ENCODE assay signal across 24 mouse cellular contexts in genomic region chr15:99262702-99263101, GRCm38 (mm10). TPM values are rescaled to one million over a fixed set of nuclear protein-coding genes. Genes with fewer than 3 reads are reported as not detected.
A peak's percentile ranks its signal among the peaks of the same experiment; 100 is the strongest.
DNase-seq lines count a peak whose midpoint lies in the region; ATAC-seq lines count a peak whose summit lies in the region.
"Had no signal": no experiment of that assay in that cellular context is flagged by ENCODE, and none has a peak within 500 bp of the region (broad histone marks: within the 10 kb centered on the region; RNA-seq: fewer than 3 reads in every experiment).

No protein-coding gene starts in this region.

- 0 out of 2 replicates have a peak, but pooled peaks have one; percentile 18 for ATAC-seq in frontal cortex, adult (ENCODE audit: low TSS enrichment)
- ATAC-seq in heart, embryonic 16.5 days (replicated peaks; ENCODE audit: extremely low read depth, insufficient read depth, low FRiP score): no peak
- ATAC-seq in heart, embryonic 11.5 days (replicated peaks; ENCODE audit: insufficient number of reproducible peaks, low FRiP score, low TSS enrichment): no peak
- no peak for ATAC-seq in neural tube, embryonic 15.5 days (ENCODE audit: low FRiP score)
- ATAC-seq: CD4-positive, CD25-positive, alpha-beta regulatory T cell, adult 4 months; forebrain, embryonic 16.5 days; intestine, embryonic 15.5 days had no signal

- peak overlapping the region; percentile 42; the same call in 1 of the 2 replicates for H3K27ac ChIP-seq in heart, embryonic 16.5 days (ENCODE audit: low read length)
- H3K27ac ChIP-seq in heart, embryonic 11.5 days (ENCODE audit: low read depth, low read length): no peak overlapping the region
- H3K27ac ChIP-seq in neural tube, embryonic 15.5 days (replicated peaks): 0 out of 2 replicates have a peak overlapping the region, but pooled peaks have one; percentile 13
- H3K27ac ChIP-seq: embryonic facial prominence, embryonic 13.5 days; forebrain, embryonic 12.5 days; gastrocnemius, adult 2 months; heart, embryonic 10.5 days; hindbrain, embryonic 10.5 days; hindbrain, embryonic 14.5 days; intestine, embryonic 15.5 days had no signal

- no peaks in the 10 kb centered on the region for H3K27me3 ChIP-seq in heart, embryonic 16.5 days (ENCODE audit: control insufficient read depth, insufficient read depth, low read length)
- no peaks in the 10 kb centered on the region for H3K27me3 ChIP-seq in heart, embryonic 11.5 days (ENCODE audit: control insufficient read depth, insufficient read depth, low read length)
- no peaks in the 10 kb centered on the region for H3K27me3 ChIP-seq in neural tube, embryonic 15.5 days (replicated peaks)
- H3K27me3 ChIP-seq: embryonic facial prominence, embryonic 13.5 days; forebrain, embryonic 12.5 days; intestine, embryonic 15.5 days had no signal

- H3K4me3 ChIP-seq in heart, embryonic 16.5 days (ENCODE audit: low read length): no peak overlapping the region
- no peak overlapping the region for H3K4me3 ChIP-seq in heart, embryonic 11.5 days (ENCODE audit: low read depth, low read length)
- no peak overlapping the region for H3K4me3 ChIP-seq in neural tube, embryonic 15.5 days (replicated peaks)
- H3K4me3 ChIP-seq: embryonic facial prominence, embryonic 13.5 days; forebrain, embryonic 12.5 days; gastrocnemius, adult 2 months; heart, embryonic 10.5 days; hindbrain, embryonic 10.5 days; intestine, embryonic 15.5 days had no signal

- H3K36me3 ChIP-seq in heart, embryonic 16.5 days (ENCODE audit: control insufficient read depth, insufficient read depth): no peaks in the 10 kb centered on the region
- no peaks in the 10 kb centered on the region for H3K36me3 ChIP-seq in heart, embryonic 11.5 days (ENCODE audit: control insufficient read depth, insufficient read depth, low read length)
- H3K36me3 ChIP-seq in neural tube, embryonic 15.5 days: no peaks in the 10 kb centered on the region
- H3K36me3 ChIP-seq: embryonic facial prominence, embryonic 13.5 days; forebrain, embryonic 12.5 days; G1E; heart, embryonic 10.5 days; hindbrain, embryonic 10.5 days; intestine, embryonic 15.5 days had no signal

- WGBS in heart, embryonic 16.5 days: 32% methylated on average over 10 of the region's 10 CpGs
- WGBS in heart, embryonic 11.5 days (ENCODE audit: insufficient replicate concordance): 54% methylated on average over 10 of the region's 10 CpGs
- 41% methylated on average over 10 of the region's 10 CpGs for whole genome bisulfite sequencing in neural tube, embryonic 15.5 days

- H3K9ac ChIP-seq in heart, embryonic 16.5 days (ENCODE audit: low read length): no peak overlapping the region
- no peak overlapping the region for H3K9ac ChIP-seq in heart, embryonic 11.5 days (ENCODE audit: low read depth, low read length)
- H3K9ac ChIP-seq in neural tube, embryonic 15.5 days (replicated peaks): no peak overlapping the region
- H3K9ac ChIP-seq: embryonic facial prominence, embryonic 13.5 days; forebrain, embryonic 12.5 days; hindbrain, embryonic 14.5 days; intestine, embryonic 15.5 days had no signal

- no peaks in the 10 kb centered on the region for H3K9me3 ChIP-seq in heart, embryonic 16.5 days (replicated peaks; ENCODE audit: control insufficient read depth, low read length)
- H3K9me3 ChIP-seq in heart, embryonic 11.5 days (replicated peaks; ENCODE audit: control insufficient read depth, low read length): no peaks in the 10 kb centered on the region
- H3K9me3 ChIP-seq in neural tube, embryonic 15.5 days (replicated peaks): no peaks in the 10 kb centered on the region
- H3K9me3 ChIP-seq: embryonic facial prominence, embryonic 13.5 days; forebrain, embryonic 12.5 days; G1E; heart, embryonic 10.5 days; hindbrain, embryonic 10.5 days; intestine, embryonic 15.5 days had no signal

- H3K4me2 ChIP-seq in heart, embryonic 16.5 days (ENCODE audit: low read depth, low read length): peak overlapping the region; percentile 17; the same call in 1 of the 2 replicates
- H3K4me2 ChIP-seq in heart, embryonic 11.5 days: no peak overlapping the region
- no peak overlapping the region for H3K4me2 ChIP-seq in neural tube, embryonic 15.5 days
- H3K4me2 ChIP-seq: embryonic facial prominence, embryonic 13.5 days; forebrain, embryonic 12.5 days; hindbrain, embryonic 14.5 days; intestine, embryonic 15.5 days had no signal

- DNase-seq in frontal cortex, postnatal 25 days (ENCODE audit: low spot score in 2 of 2): no peak
- DNase-seq in neural tube, embryonic 10.5 days (ENCODE audit: extremely low spot score, low spot score): no peak
- DNase-seq in embryo, embryonic 9.5 days (ENCODE audit: extremely low spot score): no peak
- DNase-seq: adrenal gland, adult 8-10 months; adrenal gland, postnatal 36 days; B cell, adult 2 months; cerebellum, adult 11-12 months; cerebellum, adult 9-10 months; cerebellum, postnatal 25 days; gastrocnemius, adult 2 months; gastrocnemius, postnatal 25 days had no signal

- peaks cover 19% of the 10 kb centered on the region; the same call in 1 of the 2 replicates for H3K4me1 ChIP-seq in heart, embryonic 16.5 days (ENCODE audit: control insufficient read depth, insufficient read depth, low read length)
- peaks cover 10% of the 10 kb centered on the region; the same call in 1 of the 2 replicates for H3K4me1 ChIP-seq in heart, embryonic 11.5 days (ENCODE audit: control insufficient read depth, insufficient read depth, low read length)
- peaks cover 11% of the 10 kb centered on the region for H3K4me1 ChIP-seq in neural tube, embryonic 15.5 days

RNA-seq across cellular contexts. Expression of gene Mcrs1, which starts 10.9 kb away (rescaled TPM):
- polyA plus RNA-seq in heart, embryonic 16.5 days (2015; fragmentation: Nextera tagmentation; extraction: Ambion mirVana): 155 and 163 TPM in 2 replicates
- polyA plus RNA-seq in heart, embryonic 11.5 days (2014; fragmentation: Nextera tagmentation; extraction: Ambion mirVana): 154 and 162 TPM in 2 replicates
- 185 and 190 TPM in 2 replicates for polyA plus RNA-seq in neural tube, embryonic 15.5 days (2015; fragmentation: Nextera tagmentation; extraction: Ambion mirVana)

RNA-seq across cellular contexts. Expression of gene Prpf40b, which starts 32.2 kb away (rescaled TPM):
- 36.0 and 46.6 TPM in 2 replicates for polyA plus RNA-seq in heart, embryonic 16.5 days (2015; fragmentation: Nextera tagmentation; extraction: Ambion mirVana)
- polyA plus RNA-seq in heart, embryonic 11.5 days (2014; fragmentation: Nextera tagmentation; extraction: Ambion mirVana): 34.6 and 37.4 TPM in 2 replicates
- 95.7 and 111 TPM in 2 replicates for polyA plus RNA-seq in neural tube, embryonic 15.5 days (2015; fragmentation: Nextera tagmentation; extraction: Ambion mirVana)

RNA-seq across cellular contexts. Expression of gene Fam186b, which starts 33.0 kb away (rescaled TPM):
- polyA plus RNA-seq in heart, embryonic 16.5 days (2015; fragmentation: Nextera tagmentation; extraction: Ambion mirVana): 0.13 and 0.16 TPM in 2 replicates
- polyA plus RNA-seq in heart, embryonic 11.5 days (2014; fragmentation: Nextera tagmentation; extraction: Ambion mirVana): 0.17 and 0.66 TPM in 2 replicates
- 0.73 and 0.97 TPM in 2 replicates for polyA plus RNA-seq in neural tube, embryonic 15.5 days (2015; fragmentation: Nextera tagmentation; extraction: Ambion mirVana)
- polyA plus RNA-seq: G1E had no signal

RNA-seq across cellular contexts. Expression of gene Kcnh3, which starts 38.0 kb away (rescaled TPM):
- polyA plus RNA-seq in heart, embryonic 16.5 days (2015; fragmentation: Nextera tagmentation; extraction: Ambion mirVana): 1.3 TPM in 2 replicates
- polyA plus RNA-seq in heart, embryonic 11.5 days (2014; fragmentation: Nextera tagmentation; extraction: Ambion mirVana): 0.14 TPM in 1 of 2 replicates, not detected in the other
- 0.46 and 1.6 TPM in 2 replicates for polyA plus RNA-seq in neural tube, embryonic 15.5 days (2015; fragmentation: Nextera tagmentation; extraction: Ambion mirVana)
- polyA plus RNA-seq: G1E had no signal
